Mouse (Mus musculus) gastrocnemius, postnatal 4 days (tissue): Measurements from ENCODE around the gene Mfsd2a. TPM values are rescaled to one million over a fixed set of nuclear protein-coding genes. Genes with fewer than 3 reads are reported as not detected.

Experiments
- DNase-seq, 2 experiments: peaks; one replicate each; pipeline ENCODE4 v3.0.0; 2021 to 2022; ENCODE audit warnings: low spot score in 2 of 2, mixed read lengths in 2 of 2
- total RNA-seq, 2 experiments: library from RNA; stranded (reverse); gene quantifications; 2 replicates each; pipeline ENCODE4 v1.2.3; 2021

The Mfsd2a gene
- total RNA-seq, 2 experiments from 2014 or later: 0.75 to 1.1 TPM

DNA sequence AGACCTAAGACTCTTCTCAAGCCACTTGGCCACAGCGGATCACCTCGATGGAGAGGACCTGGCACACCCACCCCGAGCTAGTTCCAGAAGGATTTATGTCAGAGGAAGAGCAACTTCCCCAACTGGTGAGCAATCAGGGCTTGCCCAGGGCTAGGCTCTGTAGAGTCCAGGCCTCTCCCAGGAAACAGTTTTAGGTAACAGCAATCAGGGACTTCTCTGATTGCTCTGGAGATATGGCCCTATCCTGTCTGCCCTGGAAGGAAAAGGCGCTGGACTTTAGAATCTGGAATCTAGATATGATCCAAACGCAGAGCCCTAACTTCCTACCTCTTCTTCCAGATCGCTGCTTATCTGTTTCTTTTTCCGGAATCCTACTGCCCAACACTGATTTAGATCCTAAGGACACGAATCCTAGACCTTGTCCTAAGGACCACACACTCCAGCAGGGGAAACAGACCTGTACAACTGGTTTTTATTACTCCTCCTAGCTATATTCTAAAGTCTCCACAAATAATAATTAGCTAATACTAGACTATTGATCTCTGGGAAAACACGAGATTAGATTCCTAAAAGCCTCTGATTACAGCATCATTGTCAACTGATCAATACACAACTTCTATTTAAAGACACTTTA is 25.4 kb downstream of the Mfsd2a start:
- no peak for DNase-seq

DNA sequence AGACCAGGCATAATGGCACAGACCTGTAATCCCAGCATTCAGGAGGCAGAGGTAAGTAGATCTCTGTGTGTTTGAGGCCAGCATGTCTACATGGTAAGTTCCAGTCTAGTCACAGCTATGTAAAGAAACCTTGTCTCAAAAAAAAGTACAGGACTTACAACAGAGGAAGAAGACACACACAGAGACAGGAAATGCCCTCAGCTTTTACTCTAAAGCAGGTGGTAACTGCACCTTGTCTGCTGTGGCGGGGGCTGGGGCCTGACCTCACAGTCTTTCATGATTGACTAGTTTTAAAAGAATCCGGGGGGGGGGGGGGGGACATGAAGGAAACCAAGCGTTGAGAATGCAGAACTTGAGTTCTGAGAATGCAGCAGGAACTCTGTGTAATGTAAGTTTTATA is 27.1 kb downstream of the Mfsd2a start:
- no peak for DNase-seq

DNA sequence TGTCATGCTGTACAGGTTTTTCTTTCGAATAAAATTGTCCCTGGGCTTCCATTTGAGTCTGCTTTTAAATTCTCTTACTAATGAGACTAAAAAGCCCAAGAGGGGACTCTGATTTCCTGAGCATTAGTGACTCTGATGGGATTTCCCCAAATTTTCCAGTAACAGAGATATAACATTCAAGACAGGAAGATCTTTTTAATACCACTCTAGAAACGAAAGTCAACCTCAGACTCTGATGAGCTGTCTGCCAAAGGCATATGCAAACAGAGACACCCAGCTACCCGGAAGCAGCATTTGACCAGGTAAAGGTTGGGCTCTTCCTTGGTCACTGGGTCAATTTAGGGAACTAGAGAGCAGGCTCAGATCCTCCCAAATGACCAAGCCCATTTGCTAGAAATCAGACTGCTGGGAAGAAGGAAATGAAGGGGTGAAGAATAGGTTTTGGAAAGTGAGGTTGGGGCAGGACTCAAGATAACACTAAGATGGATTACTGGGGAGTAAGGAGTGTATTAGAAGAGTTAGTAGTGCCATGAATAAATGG is 27.9 kb downstream of the Mfsd2a start:
- DNase-seq: no peak

DNA sequence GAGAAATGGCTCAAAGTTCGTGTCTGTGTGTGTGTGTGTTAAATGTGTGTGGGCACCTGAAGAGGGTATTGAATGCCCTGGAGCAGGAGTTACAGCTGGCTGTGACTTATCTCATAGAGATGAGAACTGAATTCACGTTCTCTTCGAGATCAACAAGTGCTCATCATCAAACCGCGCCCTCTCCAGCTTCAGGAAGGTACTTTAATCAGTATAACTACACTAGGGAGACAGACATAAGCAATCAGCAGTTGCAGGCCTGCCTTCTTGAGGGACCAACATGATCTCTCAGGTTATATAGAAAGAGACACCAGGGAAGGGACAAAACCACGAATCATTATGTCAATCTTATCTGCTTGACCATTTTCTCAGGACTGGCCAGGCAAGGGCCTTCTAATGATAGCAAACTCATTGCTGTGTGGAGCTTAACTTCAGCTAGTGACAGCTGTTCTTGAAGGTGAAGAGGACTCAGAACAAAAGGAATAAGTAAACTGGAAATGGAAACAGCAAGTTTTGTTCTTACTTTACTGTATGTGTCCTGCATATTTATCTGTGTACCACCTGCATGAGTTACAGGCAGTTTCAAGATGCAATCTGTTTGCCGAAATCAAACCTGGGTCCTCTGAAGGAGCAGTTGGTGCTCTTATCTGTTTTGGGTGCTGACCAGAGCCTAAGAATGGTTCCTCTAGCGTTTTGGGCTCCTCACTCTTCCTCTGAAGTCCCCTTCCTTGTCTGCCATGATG is 28.6 kb downstream of the Mfsd2a start:
- no peak for DNase-seq

DNA sequence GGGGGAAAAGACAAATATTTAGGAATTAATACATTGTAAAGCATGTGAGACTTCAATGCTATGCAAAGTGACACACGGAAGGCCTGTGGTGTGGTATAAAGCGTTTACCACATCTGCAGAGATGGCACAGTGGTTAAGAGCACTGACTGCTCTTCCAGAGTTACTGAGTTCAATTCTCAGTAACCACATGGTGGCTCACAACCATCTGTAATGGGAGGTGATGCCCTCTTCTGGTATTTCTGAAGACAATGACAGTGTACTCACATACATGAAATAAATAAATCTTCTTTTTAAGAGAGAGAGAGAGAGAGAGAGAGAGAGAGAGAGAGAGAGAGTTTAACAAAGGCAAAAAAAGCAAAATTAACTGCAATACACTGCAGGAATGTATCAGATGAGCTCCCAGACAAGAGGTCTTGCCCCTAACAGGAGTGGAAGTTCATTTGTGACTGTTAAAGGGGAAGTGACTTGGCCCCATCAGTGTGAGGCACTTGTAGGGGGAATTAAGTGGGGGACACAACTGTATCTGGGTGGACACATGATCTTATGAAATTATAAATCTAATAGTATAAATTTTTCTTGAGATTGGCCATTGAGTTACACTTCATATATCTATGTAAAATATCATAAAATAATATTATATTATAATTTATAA is 29.9 kb downstream of the Mfsd2a start:
- DNase-seq: no peak

DNA sequence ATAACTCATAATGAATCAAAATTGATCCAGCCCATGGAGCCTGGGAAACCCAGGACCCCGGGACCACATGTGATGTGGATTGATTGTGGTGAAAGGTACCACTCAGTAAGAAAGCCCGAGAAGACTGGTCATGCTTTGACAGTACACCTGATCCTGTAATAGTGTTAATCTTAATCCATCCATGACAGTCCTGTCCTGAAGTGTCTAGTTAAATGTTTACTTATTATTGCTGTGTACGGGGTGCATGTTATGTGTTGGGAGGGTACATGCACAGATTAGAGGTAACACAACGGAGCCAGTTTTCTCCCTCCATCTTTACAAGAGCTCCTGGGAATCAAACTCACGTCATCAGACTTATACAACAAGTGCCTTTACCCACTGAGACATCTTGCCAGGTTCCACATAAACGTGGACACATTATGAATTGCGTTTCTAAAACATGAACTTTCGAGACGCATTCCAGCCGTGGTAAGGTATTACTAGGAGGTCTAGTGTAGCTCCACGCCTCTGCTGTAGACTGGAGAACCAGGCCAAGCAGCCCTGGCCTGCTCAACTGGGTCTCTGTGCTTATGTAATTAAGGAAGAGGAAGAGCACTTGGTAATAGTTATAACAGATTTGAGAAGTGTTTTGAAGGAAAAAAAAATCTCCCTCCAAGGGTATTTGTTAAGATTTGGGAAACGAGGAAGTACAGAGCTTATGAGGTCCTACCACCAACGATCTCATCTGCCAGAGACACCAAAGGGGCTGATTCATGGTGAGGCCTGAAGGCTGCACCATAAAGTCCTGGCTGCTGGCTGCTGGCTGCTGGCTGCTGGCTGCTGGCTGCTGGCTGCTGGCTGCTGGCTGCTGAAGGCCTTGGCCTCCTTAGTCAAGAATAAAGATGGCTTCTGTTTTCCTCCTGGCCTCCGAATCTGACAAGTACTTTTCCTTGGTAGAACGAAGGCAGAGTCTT is 37.3 kb downstream of the Mfsd2a start:
- DNase-seq: peak in 1 of 2 experiments; percentile 15

DNA sequence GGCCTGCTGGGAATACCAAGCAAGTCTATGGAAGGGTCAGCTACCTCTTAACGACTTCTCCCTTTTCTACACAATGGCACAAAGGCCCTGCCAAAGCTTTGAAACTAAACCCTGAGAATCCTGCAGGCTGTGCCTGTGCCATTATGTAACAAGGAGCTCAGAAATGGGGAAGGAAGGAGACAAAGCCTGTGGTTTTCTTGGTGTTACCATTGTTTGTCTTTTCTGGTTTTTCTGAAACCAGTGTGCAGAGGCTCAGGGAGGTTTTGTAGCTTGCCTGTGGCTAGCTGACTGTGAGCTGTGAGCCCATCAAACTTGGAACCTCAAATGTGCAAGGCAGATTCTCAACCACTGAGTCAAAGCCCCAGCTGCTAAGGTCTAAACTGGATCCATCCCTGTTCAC is 38.1 kb downstream of the Mfsd2a start:
- no peak for DNase-seq

DNA sequence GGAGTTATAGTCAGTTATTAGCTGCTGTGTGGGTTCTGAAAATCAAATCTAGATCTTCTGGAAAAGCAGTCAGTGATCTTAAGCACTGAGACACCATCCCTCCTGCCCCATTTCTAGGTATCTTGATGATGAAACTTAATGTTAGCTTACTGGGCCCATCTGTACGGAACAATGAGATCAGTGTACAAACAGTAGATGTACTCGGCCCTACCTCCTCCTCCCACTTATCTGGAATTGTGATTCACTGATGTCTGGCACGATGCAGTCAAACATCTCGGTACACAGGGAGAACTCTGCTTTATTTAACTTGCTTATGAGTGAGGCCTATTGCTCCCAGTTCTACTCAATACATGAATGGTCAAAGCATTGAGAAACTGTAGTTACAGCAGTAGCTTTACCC is 45.0 kb downstream of the Mfsd2a start:
- no peak for DNase-seq

DNA sequence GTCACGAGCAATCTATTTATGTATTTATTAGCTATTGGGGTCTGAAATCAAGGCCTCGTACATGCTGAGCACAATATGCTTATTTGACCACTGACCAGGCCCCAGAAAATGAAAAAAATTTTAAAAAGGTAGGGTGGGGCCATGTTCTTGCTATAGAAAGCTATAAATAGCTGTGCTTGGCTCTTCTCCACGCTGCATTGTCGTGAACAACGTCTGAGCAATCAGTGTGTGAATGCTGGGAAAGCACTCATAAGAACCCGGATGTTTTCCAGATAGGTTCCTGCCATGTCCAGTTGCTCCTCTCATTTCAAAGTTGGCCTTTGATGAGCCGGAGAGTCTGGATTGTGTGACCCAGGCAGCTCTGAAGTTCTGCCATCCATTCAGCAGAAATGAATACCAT is 46.8 kb downstream of the Mfsd2a start:
- no peak for DNase-seq

DNA sequence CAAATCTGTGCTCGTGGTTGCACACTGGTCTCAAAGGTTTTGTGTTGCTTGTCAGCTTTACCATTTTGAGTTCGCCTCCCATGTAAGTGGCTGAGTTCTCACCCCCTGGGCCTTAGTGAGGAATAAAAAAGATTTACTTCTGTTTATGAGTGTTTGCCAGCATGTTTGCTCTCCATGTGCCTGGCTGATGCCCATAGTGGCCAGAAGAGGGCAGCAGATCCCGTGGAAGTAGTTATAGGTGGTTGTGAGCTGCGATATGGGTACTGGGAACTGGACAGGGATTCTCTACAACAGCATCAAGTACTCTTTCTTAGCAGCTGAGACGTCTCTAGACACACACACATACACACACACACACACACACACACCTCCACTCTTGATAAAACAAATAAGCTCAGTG is 48.4 kb downstream of the Mfsd2a start:
- DNase-seq: no peak

DNA sequence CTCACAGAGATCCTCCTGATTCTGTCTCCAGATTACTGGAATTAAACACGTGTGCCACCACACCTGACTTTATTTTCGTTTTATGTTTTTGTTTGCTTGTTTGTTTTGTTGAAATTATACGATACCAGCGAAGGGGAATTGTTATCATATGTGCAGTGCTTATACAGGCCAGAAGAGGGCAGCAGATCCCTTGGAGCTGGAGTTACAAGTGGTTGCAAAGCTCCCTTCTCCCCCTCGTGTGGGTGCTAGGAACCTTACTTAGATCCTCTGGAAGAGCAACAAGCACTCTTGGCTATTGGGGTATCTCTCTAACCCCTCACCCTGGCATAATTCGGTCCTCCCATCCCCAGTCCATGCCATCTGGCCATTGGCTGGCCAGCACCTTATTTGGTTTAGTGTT is 50.4 kb downstream of the Mfsd2a start:
- DNase-seq: no peak

DNA sequence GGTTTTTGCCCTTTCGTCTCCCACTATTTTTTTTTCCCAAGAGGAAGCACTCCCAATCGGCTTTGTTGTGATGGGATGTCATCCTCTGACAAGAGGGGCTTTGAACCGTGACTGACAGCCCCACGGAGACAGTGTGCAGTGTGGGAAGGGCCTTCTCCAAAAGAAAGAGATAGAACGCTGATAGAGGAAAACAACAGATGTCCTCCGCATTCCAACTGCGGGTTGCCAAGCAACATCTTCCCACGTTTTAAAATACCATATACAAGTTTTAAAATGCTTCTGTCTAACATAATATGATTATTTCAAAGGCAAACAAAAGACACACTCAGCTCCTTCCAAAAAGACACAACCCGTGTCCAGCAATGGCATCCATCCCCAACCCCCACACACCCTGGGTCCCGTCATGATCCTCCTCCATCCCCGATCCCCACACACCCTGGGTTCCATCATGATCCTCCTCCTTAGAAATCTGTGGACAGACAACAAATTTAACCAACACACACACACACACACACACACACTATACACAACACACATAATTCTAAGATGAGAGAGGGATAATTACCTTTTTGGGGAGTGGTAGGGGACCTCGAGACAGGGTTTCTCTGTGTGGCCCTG is 51.3 kb downstream of the Mfsd2a start:
- DNase-seq: no peak

DNA sequence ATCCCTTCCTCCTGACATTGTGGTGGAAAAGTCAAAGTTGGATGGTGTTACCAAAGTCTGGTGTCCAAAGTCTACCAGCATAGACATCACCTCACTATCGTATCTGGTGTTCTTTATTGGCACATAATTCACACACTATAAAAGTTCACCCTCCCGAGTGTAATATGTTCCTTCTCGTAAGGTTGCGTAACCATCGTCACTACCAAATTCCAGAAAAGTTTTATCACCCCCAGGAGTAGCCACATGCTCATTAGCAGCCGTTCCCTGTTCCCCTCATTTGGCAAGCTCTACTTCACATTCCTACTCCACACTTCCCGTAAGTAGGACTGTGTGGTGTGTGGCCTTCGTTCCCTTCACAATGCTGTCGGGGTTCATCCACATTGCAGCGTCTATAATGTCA is 55.6 kb downstream of the Mfsd2a start:
- DNase-seq: no peak

DNA sequence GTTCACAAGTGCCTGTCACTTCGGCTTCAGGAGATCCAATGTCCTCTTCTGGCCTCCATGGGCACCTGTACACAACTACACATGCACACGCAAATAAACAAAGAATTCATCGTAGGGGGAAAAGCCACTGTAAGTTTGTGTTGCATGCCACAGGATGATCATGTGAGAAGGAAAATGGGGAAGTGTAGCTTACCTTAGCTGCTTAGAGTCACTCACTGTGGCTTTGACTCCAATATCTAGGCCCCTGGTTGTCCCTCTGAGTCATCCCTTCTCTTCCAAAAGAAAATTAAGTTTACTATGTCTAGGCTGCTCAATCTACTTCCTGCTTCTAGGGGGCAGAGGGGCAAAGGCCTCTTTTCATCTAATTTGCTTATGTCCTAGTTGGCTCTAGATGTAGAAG is 57.3 kb downstream of the Mfsd2a start:
- no peak for DNase-seq

DNA sequence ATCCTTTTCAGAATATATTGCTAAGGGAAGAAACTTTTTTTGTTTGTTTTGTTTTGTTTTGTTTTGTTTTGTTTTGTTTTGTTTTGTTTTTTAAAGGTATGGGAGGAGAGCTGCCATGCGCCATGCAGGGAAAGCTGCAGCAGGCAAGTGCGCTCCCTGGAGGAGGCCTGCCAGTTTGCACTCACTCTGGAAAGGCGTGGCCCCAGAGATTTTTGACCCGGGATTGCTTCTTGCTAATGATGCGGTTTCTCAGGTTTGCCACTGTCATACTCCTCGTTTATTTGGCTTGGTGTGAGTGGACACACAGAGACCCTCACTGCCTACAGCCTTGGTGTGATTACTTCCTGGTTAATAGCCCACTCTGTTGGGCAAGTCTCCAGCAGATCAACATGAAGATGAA is 58.8 kb downstream of the Mfsd2a start:
- peak in 1 of 2 experiments; percentile 30 for DNase-seq

DNA sequence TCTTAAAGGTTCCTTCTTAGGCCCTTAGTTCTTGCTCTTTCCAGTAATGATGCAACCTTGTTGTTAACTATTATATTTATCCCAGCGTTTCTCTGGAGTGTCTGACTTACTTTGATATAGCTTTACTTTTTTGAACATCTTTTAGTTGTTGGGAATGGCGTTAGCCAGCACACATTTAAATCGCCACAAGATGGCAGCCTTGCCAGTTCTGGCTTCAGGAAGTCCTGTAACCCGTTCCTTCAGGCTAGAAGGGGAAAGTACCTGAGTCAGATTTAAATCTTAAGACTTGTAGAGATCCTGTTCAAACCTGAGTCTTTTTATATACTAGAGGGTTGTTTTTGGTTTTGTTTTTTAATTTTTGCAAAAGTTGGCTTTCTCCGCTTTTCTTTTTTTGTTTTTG is 62.7 kb downstream of the Mfsd2a start:
- DNase-seq: peak in 1 of 2 experiments; percentile 58

DNA sequence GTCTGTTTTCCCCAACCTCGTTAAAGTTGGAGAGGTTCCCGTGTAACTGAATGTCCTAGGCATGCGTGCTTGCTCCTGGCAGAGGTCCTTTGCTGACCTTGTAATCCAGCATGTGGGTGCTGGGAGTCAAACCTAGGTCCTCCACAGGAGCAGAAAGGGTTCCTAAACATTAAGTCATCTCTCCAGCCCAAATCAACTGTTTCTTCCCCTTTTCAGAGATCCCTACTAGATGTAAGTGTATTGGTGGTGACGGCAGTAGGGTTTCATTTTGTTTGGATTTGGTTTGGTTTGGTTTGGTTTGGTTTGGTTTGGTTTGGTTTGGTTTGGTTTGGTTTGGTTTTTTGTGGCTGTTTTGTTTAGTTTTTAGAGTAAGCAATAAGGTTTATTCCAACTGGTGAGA is 63.2 kb downstream of the Mfsd2a start:
- no peak for DNase-seq
